Mouse (Mus musculus) embryo, embryonic 11 days (tissue): Measurements from ENCODE around the gene Tmem208.

Experiments used
- DNase-seq: peaks from one replicate; pipeline ENCODE4 v3.0.0-alpha.2; 2015

Tmem208 gene

GRCm38 (mm10) chr8:105356681-105357080 is 30.5 kb downstream of the Tmem208 start:
- no peak for DNase-seq

DNA sequence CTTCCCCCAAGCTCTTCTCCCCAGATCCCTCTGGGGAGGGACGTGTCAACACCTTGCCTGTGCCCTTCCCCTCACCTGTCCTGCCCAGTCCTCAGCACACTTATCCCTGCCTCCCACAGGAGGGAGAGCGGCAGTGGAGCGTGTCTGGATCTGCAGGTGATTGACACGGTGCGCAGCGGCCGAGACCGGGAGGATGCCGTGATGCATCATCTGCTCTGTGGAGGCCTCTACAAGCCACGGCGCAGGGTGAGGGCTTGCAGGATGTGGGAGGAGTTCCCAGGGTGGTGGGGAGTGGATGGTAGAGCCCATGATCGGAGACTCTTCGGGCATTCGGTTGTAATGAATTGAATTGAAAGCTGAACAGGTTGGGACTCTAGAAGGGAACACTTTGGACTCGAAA is 33.1 kb downstream of the Tmem208 start:
- DNase-seq = no peak

DNA sequence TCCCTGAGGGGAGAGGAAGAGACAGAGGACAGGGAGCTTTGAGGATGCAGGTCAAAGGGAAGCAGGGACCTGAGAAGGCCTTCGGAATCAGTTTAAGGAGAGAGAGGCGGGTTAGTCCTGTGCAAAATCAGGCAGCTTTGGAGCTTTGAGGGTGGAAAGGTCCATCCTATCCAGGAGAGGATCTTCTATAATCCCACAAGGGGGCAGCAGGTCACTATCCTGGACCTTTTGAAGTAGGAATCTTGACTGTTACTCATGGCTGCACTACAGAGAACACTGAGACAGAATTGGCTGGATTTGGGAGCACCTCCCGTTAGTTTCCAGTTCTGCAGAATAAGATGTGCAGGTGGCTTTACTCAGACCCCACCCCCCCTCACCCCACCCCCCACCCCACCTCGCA is 33.5 kb downstream of the Tmem208 start:
- peak; percentile 66 for DNase-seq

- DNase-seq = no peak
These were observed 35.9 kb downstream of the Tmem208 start for GRCm38 (mm10) chr8:105361751-105362702.

DNA sequence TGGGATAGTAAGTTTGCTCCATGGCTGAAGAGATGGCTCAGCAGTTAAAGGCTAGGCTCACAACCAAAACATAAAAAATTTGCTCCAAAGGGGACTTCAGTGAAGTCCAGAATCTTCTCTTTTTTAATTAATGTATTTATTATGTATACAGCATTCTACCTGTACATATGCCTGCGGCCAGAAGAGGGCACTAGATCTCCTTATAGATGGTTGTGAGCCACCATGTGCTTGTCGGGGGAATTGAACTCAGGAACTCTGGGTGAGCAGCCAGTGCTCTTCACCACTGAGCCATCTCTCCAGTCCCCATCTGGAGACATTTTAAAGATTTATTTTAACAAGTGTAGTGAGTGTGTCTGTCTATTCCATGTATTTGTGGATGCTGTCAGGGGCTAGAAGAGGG is 41.0 kb downstream of the Tmem208 start:
- no peak for DNase-seq

DNA sequence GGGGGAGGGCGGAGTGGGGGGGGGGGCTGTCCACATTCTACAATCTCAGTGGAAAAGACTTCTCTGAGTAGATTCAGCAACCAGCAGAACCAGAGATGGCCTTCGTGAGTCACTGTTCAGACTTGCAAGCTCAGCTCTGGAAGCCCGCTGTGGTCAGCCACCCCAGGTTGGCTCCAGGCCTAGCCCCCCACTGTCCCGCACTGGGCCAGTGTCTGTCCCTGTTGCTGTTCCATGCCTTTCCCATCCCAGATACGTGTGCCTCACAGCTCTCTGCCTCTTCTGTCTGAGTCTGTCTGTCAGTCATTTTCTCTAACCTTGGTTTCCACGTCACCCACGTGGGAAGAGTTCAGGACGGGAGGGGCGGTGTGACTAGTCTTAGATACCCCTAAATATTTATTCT is 46.3 kb downstream of the Tmem208 start:
- no peak for DNase-seq

DNA sequence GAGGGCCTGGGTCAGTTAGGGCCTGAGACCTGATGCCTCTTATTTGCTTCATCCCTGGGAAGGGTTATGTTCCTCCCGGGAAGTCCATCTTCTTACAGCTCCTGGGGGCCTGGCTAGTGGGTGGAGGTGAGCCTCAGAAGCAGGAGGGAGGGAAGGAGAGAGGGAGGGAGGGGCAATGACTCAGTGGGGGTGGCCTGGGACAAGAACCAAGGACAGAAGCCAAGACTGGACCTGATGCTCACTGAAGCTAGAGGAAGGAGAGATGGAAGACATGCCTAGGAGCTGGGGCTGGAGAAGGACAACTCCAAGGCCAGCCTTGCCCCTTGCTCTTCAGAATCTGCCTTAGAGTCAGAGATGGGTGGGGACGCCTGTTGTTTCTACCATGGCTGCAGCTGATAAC is 46.9 kb downstream of the Tmem208 start, which contains the start of gene Plekhg4:
Plekhg4 (plus strand) TSS at position 243 of the 400 bp plus-strand sequence.
- no peak for DNase-seq

GRCm38 (mm10) chr8:105374513-105374966 is 48.4 kb downstream of the Tmem208 start:
- DNase-seq = peak; percentile 64

DNA sequence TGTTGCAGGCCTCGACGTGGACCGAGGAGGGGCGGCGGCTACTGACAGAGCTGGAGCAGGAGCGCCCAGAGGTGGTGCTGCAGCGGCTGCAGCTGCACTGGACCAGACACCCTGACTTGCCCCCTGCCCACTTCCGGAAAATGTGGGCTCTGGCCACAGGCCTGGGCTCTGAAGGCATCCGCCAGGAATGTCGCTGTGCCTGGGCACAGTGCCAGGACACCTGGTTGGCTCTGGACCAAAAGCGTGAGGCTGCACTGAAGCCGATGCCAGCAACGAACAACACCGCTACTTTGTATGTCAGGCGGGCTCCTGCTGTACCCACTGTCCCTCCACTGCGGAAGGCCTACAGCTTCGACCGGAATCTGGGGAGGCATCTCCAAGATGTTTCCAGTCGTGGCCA is 52.5 kb downstream of the Tmem208 start:
- DNase-seq = no peak

DNA sequence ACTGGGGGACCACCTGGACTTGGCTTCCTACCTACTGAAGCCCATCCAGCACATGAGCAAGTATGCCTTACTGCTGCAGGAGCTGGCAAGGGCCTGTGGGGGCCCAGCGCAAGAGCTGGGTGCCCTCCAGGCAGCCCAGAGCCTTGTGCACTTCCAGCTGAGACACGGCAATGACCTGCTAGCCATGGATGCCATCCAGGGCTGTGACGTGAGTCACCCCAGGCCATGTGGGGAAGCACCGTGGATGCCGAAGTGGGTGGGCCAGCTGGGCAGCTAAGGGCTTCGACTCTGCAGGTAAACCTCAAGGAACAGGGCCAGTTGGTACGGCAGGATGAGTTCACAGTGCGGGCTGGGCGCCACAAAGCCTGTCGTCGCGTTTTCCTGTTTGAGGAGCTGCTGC is 54.2 kb downstream of the Tmem208 start:
- no peak for DNase-seq

- DNase-seq = no peak
These were observed 57.9 kb downstream of the Tmem208 start for GRCm38 (mm10) chr8:105384070-105384469.
